Mouse (Mus musculus): ENCODE data around the gene Dnah8. TPM values are rescaled to one million over a fixed set of nuclear protein-coding genes. Genes with fewer than 3 reads are reported as not detected.

The Dnah8 gene
- polyA plus RNA-seq, 1 experiment from 2014 or later = 9.8 TPM

DNA sequence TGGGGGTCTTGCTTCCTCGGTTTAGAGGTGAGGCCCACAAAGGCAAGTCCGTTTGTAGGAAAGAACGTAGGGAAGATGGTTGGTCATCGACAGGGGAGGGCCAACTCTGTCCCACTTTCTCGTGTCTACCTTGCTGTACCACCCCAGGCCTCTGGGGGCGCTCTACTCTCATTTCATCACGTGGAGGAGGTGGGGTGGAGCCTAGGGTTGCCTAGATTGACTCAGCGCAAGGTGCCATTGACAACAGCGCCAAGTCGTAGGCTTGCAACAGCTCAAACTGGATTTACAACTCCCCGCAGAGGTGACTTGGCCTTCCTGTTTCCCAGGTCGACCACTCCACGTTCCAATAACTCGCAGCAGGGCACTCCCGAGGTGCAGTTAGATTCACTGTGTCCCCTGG lies 250.1 kb downstream of the Dnah8 start:
- 50% methylated on average over 15 of the region's 15 CpGs for WGBS
- Histone ChIP-seq H3K9me3 (ENCODE audit: low read length) (no peaks in the 10 kb centered on the region), H3K36me3 (ENCODE audit: insufficient read depth, low read length) (no peaks in the 10 kb centered on the region), H3K4me2 (replicated peaks; ENCODE audit: low read depth, low read length) (no peak overlapping the region), H3K27me3 (replicated peaks; ENCODE audit: insufficient read depth, low read length) (no peaks in the 10 kb centered on the region), H3K9ac (replicated peaks; ENCODE audit: low read depth) (no peak overlapping the region), H3K27ac (ENCODE audit: low read length) (no peak overlapping the region), H3K4me3 (ENCODE audit: low read depth, low read length) (no peak overlapping the region), H3K4me1 (ENCODE audit: insufficient read depth, low read depth, low read length) (no peaks in the 10 kb centered on the region)
- ATAC-seq (no peak), DNase-seq (ENCODE audit: low spot score) (no peak)
- TF ChIP-seq CTCF (IDR thresholded peaks at IDR 0.05) = peak; percentile 33
- no peak for TF ChIP-seq EP300 (IDR thresholded peaks at IDR 0.05)

DNA sequence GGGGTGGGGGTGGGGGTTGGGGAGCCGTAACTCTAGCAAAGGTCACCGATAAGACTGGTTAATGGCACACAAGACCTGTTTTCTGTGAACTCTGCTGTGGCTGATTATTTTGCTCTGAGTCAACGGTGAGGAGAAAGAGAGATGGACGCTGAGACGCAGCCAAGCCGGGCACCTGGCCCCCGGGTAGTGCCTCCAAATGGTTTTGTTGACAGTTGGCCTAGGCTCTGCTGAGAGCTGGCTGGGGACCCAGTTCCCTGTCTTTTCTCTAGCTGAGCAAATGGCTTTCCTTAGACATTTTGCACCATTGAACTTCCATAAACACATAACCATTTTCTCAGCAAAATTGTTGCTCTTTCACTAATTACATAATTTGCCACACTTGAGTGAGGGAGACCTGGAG lies 253.3 kb downstream of the Dnah8 start:
- H3K9me3 ChIP-seq (ENCODE audit: low read length) = no peaks in the 10 kb centered on the region
- no peak overlapping the region for H3K27ac ChIP-seq (ENCODE audit: low read length)
- ATAC-seq (no peak), DNase-seq (ENCODE audit: low spot score) (no peak)
- no peak overlapping the region for H3K9ac ChIP-seq (replicated peaks; ENCODE audit: low read depth)
- H3K4me3 ChIP-seq (ENCODE audit: low read depth, low read length) = no peak overlapping the region
- H3K4me1 ChIP-seq (ENCODE audit: insufficient read depth, low read depth, low read length) = no peaks in the 10 kb centered on the region
- 77% methylated on average over 7 of the region's 7 CpGs for WGBS
- TF ChIP-seq CTCF (IDR thresholded peaks at IDR 0.05) (no peak), EP300 (IDR thresholded peaks at IDR 0.05) (no peak)
- no peak overlapping the region for H3K4me2 ChIP-seq (replicated peaks; ENCODE audit: low read depth, low read length)
- H3K36me3 ChIP-seq (ENCODE audit: insufficient read depth, low read length) = no peaks in the 10 kb centered on the region
- H3K27me3 ChIP-seq (replicated peaks; ENCODE audit: insufficient read depth, low read length) = no peaks in the 10 kb centered on the region

DNA sequence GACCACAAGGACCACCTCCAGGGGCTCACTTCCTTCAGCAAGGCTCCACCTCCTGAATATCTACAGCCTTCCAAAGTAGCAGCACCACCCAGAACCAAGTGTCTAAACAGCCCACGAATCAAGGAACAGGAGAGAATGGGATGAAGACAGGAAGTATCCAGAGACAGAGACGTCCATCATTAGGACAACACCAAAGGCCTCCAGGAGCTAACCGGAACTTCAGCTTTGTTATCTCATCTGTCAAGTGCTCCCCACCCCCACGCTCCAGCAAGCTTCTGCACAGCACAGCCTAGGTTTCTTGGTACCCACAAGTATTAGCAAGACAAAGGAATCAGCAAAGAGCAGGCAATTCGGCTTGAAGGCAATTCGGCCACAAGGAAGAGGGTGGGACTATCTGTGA lies 254.5 kb downstream of the Dnah8 start:
- TF ChIP-seq EP300 (IDR thresholded peaks at IDR 0.05) = no peak
- TF ChIP-seq CTCF (IDR thresholded peaks at IDR 0.05) = no peak
- Histone ChIP-seq H3K4me2 (replicated peaks; ENCODE audit: low read depth, low read length) (no peak overlapping the region), H3K36me3 (ENCODE audit: insufficient read depth, low read length) (no peaks in the 10 kb centered on the region), H3K27ac (ENCODE audit: low read length) (no peak overlapping the region), H3K9ac (replicated peaks; ENCODE audit: low read depth) (no peak overlapping the region), H3K4me1 (ENCODE audit: insufficient read depth, low read depth, low read length) (peaks cover 3% of the 10 kb centered on the region; the same call in 1 of the 2 replicates), H3K4me3 (ENCODE audit: low read depth, low read length) (no peak overlapping the region), H3K9me3 (ENCODE audit: low read length) (no peaks in the 10 kb centered on the region), H3K27me3 (replicated peaks; ENCODE audit: insufficient read depth, low read length) (no peaks in the 10 kb centered on the region)
- DNase-seq (ENCODE audit: low spot score) (no peak), ATAC-seq (peak; percentile 64)
- 15% methylated on average over 6 of the region's 6 CpGs for WGBS

DNA sequence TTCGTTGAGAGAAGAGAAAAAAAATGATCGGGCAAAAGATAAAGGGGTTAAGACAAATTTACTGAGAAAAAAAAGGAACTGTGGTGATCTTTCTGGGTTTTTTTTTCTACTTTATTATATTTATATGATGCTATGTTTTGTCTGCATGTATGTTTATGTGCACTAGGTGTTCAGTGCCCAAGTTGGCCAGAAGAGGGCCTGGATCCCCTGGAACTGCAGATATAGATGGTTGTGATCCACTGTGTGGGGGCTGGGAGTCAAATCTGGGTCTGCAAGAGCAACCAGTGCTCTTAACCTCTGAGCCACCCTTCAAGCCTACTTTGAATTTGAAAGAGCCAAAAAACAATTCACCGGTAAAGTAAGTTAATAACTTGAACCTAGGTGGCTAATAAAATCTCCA lies 256.2 kb downstream of the Dnah8 start:
- H3K9me3 ChIP-seq (ENCODE audit: low read length) = no peaks in the 10 kb centered on the region
- no peaks in the 10 kb centered on the region for H3K27me3 ChIP-seq (replicated peaks; ENCODE audit: insufficient read depth, low read length)
- ATAC-seq (no peak), DNase-seq (ENCODE audit: low spot score) (no peak)
- peaks cover 3% of the 10 kb centered on the region; the same call in 1 of the 2 replicates for H3K4me1 ChIP-seq (ENCODE audit: insufficient read depth, low read depth, low read length)
- no peak for TF ChIP-seq EP300 (IDR thresholded peaks at IDR 0.05)
- TF ChIP-seq CTCF (IDR thresholded peaks at IDR 0.05) = no peak
- H3K9ac ChIP-seq (replicated peaks; ENCODE audit: low read depth) = no peak overlapping the region
- 88% methylated on average over 3 of the region's 3 CpGs for WGBS
- H3K27ac ChIP-seq (ENCODE audit: low read length) = no peak overlapping the region
- no peak overlapping the region for H3K4me2 ChIP-seq (replicated peaks; ENCODE audit: low read depth, low read length)
- H3K36me3 ChIP-seq (ENCODE audit: insufficient read depth, low read length) = no peaks in the 10 kb centered on the region
- H3K4me3 ChIP-seq (ENCODE audit: low read depth, low read length) = no peak overlapping the region

DNA sequence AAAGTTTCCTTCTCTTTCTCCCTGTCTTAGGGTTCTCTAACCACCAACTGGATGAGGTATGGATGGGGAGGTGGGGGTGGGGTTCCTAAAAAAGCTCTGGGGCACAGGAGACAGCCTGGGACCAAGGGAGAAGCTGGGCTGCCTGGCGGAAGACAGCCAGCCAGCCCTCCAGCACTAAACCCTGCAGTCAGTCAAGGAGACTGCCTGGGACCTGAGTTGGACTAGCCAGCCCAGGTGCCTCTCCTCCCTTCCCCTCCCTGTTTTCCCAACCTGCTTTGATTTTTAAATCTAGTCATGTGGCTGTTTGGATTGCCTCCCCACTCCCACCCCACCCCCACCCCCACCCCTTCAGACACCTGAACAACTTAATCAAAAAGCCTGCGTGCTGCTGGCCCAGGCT lies 256.8 kb downstream of the Dnah8 start:
- no peak for DNase-seq (ENCODE audit: low spot score)
- Histone ChIP-seq H3K4me2 (replicated peaks; ENCODE audit: low read depth, low read length) (no peak overlapping the region), H3K9me3 (ENCODE audit: low read length) (no peaks in the 10 kb centered on the region), H3K27ac (ENCODE audit: low read length) (no peak overlapping the region), H3K4me1 (ENCODE audit: insufficient read depth, low read depth, low read length) (peaks cover 3% of the 10 kb centered on the region; the same call in 1 of the 2 replicates), H3K4me3 (ENCODE audit: low read depth, low read length) (no peak overlapping the region), H3K27me3 (replicated peaks; ENCODE audit: insufficient read depth, low read length) (no peaks in the 10 kb centered on the region), H3K9ac (replicated peaks; ENCODE audit: low read depth) (no peak overlapping the region), H3K36me3 (ENCODE audit: insufficient read depth, low read length) (no peaks in the 10 kb centered on the region)
- TF ChIP-seq EP300 (IDR thresholded peaks at IDR 0.05) (no peak), CTCF (IDR thresholded peaks at IDR 0.05) (no peak)
- WGBS = 58% methylated on average over 2 of the region's 2 CpGs
- ATAC-seq = no peak

GRCm38 (mm10) chr17:30882206-30882605 lies 258.1 kb downstream of the Dnah8 start:
- WGBS = under 1% methylated on average over 6 of the region's 6 CpGs
- ATAC-seq = peak; percentile 72
- Histone ChIP-seq H3K9ac (replicated peaks; ENCODE audit: low read depth) (no peak overlapping the region), H3K4me1 (ENCODE audit: insufficient read depth, low read depth, low read length) (peaks cover 3% of the 10 kb centered on the region; the same call in 1 of the 2 replicates), H3K9me3 (ENCODE audit: low read length) (no peaks in the 10 kb centered on the region), H3K4me3 (ENCODE audit: low read depth, low read length) (no peak overlapping the region), H3K27ac (ENCODE audit: low read length) (peak overlapping the region; percentile 74), H3K27me3 (replicated peaks; ENCODE audit: insufficient read depth, low read length) (no peaks in the 10 kb centered on the region), H3K4me2 (replicated peaks; ENCODE audit: low read depth, low read length) (no peak overlapping the region), H3K36me3 (ENCODE audit: insufficient read depth, low read length) (no peaks in the 10 kb centered on the region)
- DNase-seq (ENCODE audit: low spot score) = peak; percentile 79
- TF ChIP-seq CTCF (IDR thresholded peaks at IDR 0.05) = no peak
- peak; percentile 79 for TF ChIP-seq EP300 (IDR thresholded peaks at IDR 0.05)

GRCm38 (mm10) chr17:30883534-30883933 lies 259.4 kb downstream of the Dnah8 start:
- H3K27ac ChIP-seq (ENCODE audit: low read length) = no peak overlapping the region
- ATAC-seq (peak; percentile 68), DNase-seq (ENCODE audit: low spot score) (peak; percentile 27)
- H3K9ac ChIP-seq (replicated peaks; ENCODE audit: low read depth) = no peak overlapping the region
- H3K36me3 ChIP-seq (ENCODE audit: insufficient read depth, low read length) = no peaks in the 10 kb centered on the region
- no peak overlapping the region for H3K4me3 ChIP-seq (ENCODE audit: low read depth, low read length)
- no peak overlapping the region for H3K4me2 ChIP-seq (replicated peaks; ENCODE audit: low read depth, low read length)
- no peaks in the 10 kb centered on the region for H3K27me3 ChIP-seq (replicated peaks; ENCODE audit: insufficient read depth, low read length)
- H3K4me1 ChIP-seq (ENCODE audit: insufficient read depth, low read depth, low read length) = peaks cover 3% of the 10 kb centered on the region; the same call in 1 of the 2 replicates
- TF ChIP-seq CTCF (IDR thresholded peaks at IDR 0.05) (peak; percentile 22), EP300 (IDR thresholded peaks at IDR 0.05) (peak; percentile 77)
- H3K9me3 ChIP-seq (ENCODE audit: low read length) = no peaks in the 10 kb centered on the region
- 44% methylated on average over 8 of the region's 8 CpGs for WGBS
